Mouse (Mus musculus): ENCODE data around the gene Igdcc3. TPM values are rescaled to one million over a fixed set of nuclear protein-coding genes. Genes with fewer than 3 reads are reported as not detected.

Gene Igdcc3
- polyA plus RNA-seq, 1 experiment from 2014 or later, result not detected

DNA sequence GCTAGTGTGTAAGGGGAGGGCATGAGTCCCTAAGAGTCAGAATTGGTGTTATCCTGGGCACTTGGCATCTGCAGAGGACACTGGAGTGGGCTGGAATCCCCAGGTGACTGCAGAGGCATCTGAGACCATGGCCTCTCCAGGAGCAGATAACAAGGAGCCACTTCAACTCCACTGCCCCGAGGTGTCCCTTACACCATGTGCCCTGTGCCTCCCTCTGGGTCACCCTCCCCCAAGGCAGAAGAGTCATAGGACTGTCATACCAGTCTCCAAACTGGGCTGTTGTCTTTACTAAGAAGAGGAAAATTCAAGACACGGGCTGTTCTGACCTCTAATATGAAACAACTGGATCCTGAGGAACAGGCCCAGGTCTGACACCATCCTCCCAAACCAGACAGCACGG lies 93.7 kb downstream of the Igdcc3 start:
- no peak overlapping the region for H3K4me3 ChIP-seq (ENCODE audit: low read depth, low read length)

More for the DNA sequence above, 93.7 kb downstream of the Igdcc3 start:
- no peak for DNase-seq
- H3K4me1 ChIP-seq (ENCODE audit: insufficient read depth), result peaks cover 8% of the 10 kb centered on the region; the same call in 1 of the 2 replicates
- TF ChIP-seq EP300 (IDR thresholded peaks at IDR 0.05; ENCODE audit: low read depth) (no peak), CTCF (IDR thresholded peaks at IDR 0.05; ENCODE audit: low read depth) (no peak)
- H3K27me3 ChIP-seq (ENCODE audit: insufficient read depth, low read length), result no peaks in the 10 kb centered on the region
- 82% methylated on average over 3 of the region's 3 CpGs for WGBS (ENCODE audit: insufficient replicate concordance)
- H3K9me3 ChIP-seq (ENCODE audit: low read length), result no peaks in the 10 kb centered on the region
- H3K27ac ChIP-seq (ENCODE audit: low read depth), result no peak overlapping the region; the same call in 1 of the 2 replicates
- H3K9ac ChIP-seq (replicated peaks), result no peak overlapping the region
- peaks cover 18% of the 10 kb centered on the region for H3K36me3 ChIP-seq (replicated peaks; ENCODE audit: insufficient read depth, low read length)
- no peak for ATAC-seq
- no peak overlapping the region for H3K4me2 ChIP-seq (ENCODE audit: low read depth, low read length)

Other genes with a start within 250 kb of the Igdcc3 start
- gene Slc24a1, start 189.6 kb upstream of the Igdcc3 start, polyA plus RNA-seq (2015; fragmentation: Nextera tagmentation; extraction: Ambion mirVana), result 0.02 and 0.04 TPM in 2 replicates
- 10.5 and 11.1 TPM in 2 replicates for gene Ints14, start 180.3 kb upstream of the Igdcc3 start, polyA plus RNA-seq (2015; fragmentation: Nextera tagmentation; extraction: Ambion mirVana)
- 98.6 and 108 TPM in 2 replicates for gene Hacd3, start 119.5 kb upstream of the Igdcc3 start, polyA plus RNA-seq (2015; fragmentation: Nextera tagmentation; extraction: Ambion mirVana)
- gene Dpp8, start 108.8 kb upstream of the Igdcc3 start, polyA plus RNA-seq (2015; fragmentation: Nextera tagmentation; extraction: Ambion mirVana), result 9.2 and 10.6 TPM in 2 replicates
- gene Igdcc4, start 39.7 kb upstream of the Igdcc3 start, polyA plus RNA-seq (2015; fragmentation: Nextera tagmentation; extraction: Ambion mirVana), result 5.8 and 6.0 TPM in 2 replicates
- gene Parp16, start 54.2 kb downstream of the Igdcc3 start, polyA plus RNA-seq (2015; fragmentation: Nextera tagmentation; extraction: Ambion mirVana), result 11.7 and 12.0 TPM in 2 replicates
- 0.06 and 0.08 TPM in 2 replicates for gene Cilp, start 124.0 kb downstream of the Igdcc3 start, polyA plus RNA-seq (2015; fragmentation: Nextera tagmentation; extraction: Ambion mirVana)
- gene Clpx, start 153.1 kb downstream of the Igdcc3 start, polyA plus RNA-seq (2015; fragmentation: Nextera tagmentation; extraction: Ambion mirVana), result 109 and 119 TPM in 2 replicates
- 4.0 and 4.4 TPM in 2 replicates for gene Pdcd7, start 204.9 kb downstream of the Igdcc3 start, polyA plus RNA-seq (2015; fragmentation: Nextera tagmentation; extraction: Ambion mirVana)
- not detected in 2 replicates for gene Ubap1l, start 219.9 kb downstream of the Igdcc3 start, polyA plus RNA-seq (2015; fragmentation: Nextera tagmentation; extraction: Ambion mirVana)